Mouse (Mus musculus) G1E (cell line): ENCODE results near the gene Aplp1.

ENCODE experiments used
- CTCF ChIP-seq: IDR thresholded peaks from 2 replicates; pipeline ENCODE4 v1.5.1; 2012; ENCODE audit warnings: low read depth, low read length, inconsistent platforms, mixed read lengths
- GATA1 ChIP-seq: IDR thresholded peaks from 2 replicates; pipeline ENCODE4 v1.6.1; 2012; ENCODE audit warnings: borderline replicate concordance, low read length, inconsistent platforms, mixed read lengths
- GATA2 ChIP-seq: IDR thresholded peaks from 2 replicates; pipeline ENCODE4 v1.6.1; 2012; ENCODE audit warnings: low read depth, low read length, inconsistent platforms, borderline replicate concordance
- POLR2AphosphoS5 ChIP-seq: IDR thresholded peaks from 2 replicates; pipeline ENCODE4 v1.6.1; 2012; ENCODE audit warnings: low read depth, low read length, inconsistent platforms; ENCODE audit not compliant: insufficient replicate concordance
- TAL1 ChIP-seq: conservative IDR thresholded peaks from 2 replicates; pipeline ENCODE4 v1.6.1; 2012; ENCODE audit warnings: low read depth, low read length, inconsistent platforms, mixed read lengths

DNA sequence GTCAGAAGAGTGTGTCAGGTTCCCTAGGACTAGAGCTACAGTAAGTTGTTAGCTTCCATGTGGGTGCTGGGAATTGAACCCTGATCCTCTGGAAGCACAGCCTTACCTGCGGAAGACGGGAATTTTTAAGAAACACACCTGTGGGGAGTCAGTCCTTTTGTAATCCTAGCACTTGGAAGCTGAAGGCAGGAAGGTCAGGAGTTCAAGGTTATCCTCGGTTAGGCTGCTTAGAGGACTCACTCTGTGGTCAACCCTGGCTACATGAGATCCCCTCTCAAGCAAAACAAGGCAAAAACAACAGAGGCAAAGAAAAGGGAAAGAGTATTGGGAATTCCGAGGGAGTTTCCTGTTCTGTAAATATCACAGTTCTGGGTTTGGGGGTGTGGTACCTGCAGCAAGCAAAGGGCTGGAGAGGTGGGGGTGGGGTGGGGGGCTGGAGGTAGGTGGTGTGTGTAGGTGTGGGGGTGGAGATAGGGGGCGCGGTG is 19.5 kb upstream of the Aplp1 start:
- TF ChIP-seq CTCF (no peak), POLR2AphosphoS5 (no peak), GATA1 (no peak), TAL1 (no peak), GATA2 (no peak)
